Mouse (Mus musculus): Measurements from ENCODE around the gene Car8.

Gene Car8

DNA sequence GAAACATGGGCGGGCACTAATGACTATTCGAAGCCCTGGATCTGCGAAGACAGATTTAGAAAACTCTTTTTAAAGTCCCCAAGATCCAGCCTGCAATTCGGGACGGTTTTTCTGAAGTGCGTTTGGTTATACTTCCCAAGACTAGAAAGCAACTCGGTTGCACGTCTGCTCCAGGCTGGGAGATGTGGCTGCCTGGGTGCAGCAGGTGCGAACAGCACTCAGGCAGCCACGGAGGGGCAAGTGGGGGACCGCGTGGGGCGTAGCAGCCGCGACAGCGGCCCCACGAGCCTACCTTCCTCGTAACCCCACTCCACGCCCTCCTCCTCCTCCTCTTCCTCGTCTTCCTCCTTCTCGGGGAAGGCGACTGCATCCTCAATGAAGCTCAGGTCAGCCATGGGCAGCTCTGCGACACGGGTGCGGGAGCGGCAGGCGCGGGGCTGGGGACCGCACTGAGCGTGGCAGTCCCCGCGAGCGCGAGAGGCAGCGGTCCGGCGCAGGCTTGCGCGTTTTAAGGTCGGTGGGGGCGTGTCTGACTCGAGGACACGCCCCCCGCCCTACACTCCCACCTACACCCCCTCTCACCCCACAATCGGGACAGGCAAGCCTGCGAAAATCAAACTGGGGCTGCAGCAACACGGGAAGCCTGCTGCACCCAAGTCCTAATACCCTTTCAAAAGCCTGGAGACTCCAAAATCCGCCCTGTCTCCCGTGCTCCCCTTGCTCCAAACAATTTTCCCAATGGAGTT lies at the start of gene Car8:
Car8 (minus strand) TSS at position 482 of the 746 bp plus-strand sequence.
- DNase-seq (ENCODE audit: low spot score) = peak; percentile 11

DNA sequence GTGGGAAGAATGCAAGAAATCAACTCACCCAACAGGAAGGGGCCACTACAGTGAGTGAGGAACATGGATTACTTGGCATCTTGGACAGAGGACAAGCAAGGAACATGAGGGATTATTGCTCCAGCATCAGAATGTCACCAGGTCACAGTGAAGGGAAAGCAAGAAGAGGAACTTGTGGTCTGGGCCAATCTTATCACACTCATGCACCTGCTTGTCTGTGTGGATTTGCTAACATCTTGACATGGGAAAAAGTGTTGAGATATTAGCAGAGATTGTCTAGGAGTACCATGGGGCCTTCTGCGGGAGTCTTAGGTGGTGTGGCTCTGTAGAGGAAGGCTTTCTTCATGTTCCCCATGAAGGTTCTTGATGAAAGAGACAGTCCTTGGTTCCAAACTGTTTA lies 46.1 kb upstream of the Car8 start:
- no peak for DNase-seq (ENCODE audit: low spot score)

DNA sequence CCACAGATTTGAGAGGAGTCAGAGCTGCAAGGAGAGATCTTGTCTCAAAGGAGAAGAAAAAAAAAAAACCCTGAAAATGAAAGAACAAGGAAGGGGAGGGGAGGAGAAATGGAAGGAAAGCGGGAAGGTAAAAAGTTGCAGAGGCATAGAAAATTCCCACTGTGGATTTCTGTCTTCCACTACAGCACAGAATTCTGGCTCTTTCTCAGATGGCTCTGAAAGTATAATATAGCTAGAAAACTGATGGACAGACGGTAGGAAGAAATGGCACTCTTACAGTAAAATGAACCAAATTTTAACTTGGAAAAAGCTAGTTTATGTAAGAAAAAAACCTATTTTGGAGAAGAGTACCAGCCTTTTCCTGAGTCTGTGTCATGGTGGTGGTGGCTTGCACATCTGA lies 39.3 kb upstream of the Car8 start:
- DNase-seq (ENCODE audit: low spot score) = no peak

DNA sequence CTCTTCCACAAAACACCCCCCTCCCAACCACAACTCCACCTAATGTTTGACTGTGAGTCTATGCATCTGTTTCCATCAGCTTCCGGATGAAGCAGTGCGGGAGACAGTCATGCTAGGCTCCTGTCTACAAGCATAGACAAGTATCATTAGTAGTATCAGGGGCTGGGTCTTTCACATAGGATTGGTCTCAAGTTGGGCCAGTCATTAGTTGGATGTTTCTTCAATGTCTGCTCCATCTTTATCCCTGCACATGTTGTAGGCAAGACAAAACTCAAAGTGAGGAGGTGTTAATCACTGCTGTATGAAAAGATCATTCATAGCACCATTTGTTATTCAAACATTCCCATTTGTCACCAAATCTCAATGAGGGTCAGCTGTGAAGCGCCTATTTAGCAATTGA lies 11.0 kb upstream of the Car8 start:
- DNase-seq (ENCODE audit: low spot score) = no peak

DNA sequence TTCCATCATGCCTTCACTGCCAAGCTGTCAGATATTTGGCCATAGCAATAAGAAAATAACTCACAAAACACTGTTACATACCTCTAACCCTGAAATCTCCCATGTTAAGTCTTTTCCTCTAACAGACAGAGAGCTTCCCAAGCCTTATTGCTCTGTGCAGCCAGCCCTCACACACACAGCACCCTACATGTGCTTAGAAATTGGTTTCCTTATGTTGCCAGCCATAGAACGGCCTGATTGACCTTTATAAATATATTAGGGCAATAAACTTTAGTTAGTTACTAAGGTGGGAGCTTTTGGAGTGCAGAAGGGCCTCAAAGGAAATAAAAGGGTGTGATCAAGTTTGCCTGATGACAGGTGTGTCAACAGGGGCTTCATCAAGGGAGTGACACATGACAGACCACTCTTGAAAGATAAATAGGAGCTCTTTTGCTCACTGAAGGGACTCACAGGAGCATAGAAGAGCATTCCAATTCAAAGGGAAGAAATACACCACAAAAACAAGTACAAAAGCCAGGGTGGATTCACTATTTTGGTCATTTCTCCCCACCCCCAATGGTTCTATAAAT lies 6.7 kb upstream of the Car8 start:
- DNase-seq (ENCODE audit: low spot score) = no peak

DNA sequence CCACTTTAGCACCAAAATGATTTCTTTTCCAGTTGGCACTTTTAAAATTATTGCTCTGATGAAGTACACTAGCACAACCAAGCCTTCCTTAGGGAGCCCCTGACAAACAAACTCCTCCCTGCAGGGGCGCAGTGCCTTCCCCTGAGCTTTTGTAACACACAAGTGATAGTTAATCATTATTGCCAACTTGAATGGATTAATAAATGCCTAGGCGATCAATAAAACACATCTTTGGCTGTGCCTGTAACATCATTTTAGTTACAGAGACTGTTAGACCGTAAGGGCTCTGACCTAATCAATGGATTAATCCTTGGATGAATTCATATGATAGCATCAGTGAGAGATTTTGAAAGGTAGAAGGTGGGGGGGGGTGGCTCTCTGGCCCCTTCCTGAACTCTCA lies 6.2 kb upstream of the Car8 start:
- no peak for DNase-seq (ENCODE audit: low spot score)

DNA sequence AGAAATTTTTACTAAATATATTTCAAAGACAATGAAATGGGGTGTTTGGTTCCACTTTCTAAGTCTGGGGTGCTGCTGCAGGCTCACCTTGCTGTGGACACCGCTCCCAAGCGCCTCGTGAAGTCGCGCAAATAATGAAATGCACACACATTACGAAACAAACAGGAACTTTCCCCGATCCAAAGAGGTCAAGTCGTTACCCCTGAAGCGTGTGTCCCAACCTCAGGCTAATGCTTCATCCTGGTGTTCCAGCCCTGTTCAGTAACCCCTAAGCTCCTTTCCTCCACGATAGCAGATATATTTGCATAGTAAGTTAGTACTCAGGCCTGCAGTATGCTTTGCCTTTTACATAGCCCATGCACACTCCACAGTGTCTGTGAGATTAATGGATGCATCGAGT lies 858 bp upstream of the Car8 start:
- DNase-seq (ENCODE audit: low spot score) = no peak

DNA sequence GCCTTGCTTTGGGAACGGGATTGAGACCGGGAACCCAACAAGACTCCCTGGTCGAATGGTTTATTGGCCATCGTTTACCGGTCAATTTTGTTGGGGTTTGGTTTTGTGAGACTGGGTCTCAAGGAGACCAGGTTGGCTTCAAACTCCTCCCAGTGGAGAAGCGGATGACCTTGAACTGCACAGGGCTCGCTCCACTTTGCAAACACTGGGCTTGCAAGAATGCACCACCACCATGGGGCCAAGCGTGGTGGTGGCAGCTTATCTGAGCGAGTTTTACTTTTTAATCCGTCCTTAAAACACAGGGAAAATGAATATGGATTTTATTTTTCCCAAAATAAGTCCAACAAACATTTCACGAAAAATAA lies 447 bp upstream of the Car8 start:
- DNase-seq (ENCODE audit: low spot score) = no peak

DNA sequence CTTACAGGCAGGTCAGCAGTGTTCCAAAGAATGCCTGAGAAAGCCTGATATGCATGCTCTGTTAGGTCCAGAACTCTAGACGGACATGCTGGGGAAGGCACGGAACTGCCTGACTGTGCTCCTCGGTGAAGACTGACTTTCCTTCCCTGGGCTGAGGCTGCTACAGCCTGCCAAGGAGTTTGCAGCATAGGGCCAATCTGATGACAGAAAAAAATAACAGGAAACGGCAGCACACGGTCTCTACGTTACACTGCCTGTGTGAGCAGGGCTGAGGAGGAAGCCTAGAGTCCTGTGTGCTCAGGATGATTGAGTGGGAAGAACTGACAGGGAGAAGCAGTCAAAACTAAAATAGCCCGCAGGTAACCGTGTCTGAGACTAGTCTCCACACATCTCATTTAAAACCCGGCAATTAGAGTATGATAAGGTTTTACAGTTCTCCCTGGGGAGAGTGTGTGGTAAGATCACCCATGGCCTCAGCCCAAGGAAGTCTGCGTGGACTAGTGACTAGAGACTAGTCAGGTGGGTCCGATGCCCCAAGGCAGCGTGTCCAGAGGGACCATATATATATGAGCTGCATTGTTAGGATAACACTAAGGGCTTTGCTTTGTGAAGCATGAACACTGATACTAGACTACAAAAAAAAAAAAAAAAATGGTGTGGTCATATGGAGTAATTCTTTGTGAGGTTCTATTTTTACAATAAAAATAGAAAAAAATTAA lies 6.3 kb downstream of the Car8 start:
- no peak for DNase-seq (ENCODE audit: low spot score)

DNA sequence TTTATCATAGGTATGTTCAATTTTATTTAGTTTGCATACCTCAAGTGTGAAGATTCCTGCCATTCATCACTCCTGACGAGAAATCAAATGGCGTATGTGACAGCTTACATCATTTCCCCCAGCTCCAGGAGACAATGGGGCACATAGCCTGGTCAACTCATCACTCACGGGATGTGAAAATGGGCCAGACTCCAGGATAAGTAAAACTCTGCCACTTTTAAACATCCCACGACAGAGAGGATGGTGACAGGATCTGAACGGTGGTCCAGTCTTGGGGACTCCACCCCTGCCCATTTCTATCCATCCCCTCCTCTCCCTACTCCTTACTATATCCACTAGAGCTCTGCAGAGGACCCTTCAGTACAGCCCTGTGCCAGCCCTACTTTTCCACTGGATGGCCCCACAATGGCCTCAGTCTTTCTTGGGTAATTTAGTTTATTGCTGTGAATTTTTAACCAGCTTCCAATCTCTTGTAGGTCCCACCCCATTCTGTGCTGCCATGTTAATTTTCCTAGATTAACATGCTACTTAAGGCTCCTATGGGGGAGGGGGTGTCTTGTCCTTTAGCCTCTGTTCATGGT lies 7.5 kb downstream of the Car8 start:
- DNase-seq (ENCODE audit: low spot score) = no peak

DNA sequence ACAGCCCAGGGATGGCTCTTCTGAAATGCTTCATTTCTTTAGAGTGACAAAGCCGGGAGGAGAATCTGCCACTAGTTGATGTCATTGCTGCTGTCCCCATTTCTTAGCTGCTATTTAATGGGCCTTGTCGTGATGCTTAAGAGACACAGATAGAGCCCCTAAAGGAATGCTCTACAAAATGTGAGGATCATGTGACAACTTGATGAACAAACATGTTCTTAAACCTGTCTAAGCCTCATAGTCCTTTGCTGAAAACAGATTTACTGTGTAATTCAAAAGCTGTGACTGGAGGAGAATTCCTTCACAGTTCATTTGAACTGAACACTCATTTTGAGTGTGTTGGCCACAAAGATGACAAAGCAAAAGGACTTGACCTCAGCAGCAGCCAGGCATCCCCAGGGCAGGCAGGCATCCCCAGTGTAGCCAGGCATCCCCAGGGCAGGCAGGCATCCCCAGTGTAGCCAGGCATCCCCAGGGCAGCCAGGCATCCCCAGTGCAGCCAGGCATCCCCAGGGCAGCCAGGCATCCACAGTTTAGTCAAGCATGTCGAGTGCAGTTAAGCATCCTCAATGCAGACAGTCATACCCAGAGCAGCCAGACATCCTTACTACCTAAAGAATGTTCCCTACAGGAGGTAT lies 9.1 kb downstream of the Car8 start:
- DNase-seq (ENCODE audit: low spot score) = no peak

DNA sequence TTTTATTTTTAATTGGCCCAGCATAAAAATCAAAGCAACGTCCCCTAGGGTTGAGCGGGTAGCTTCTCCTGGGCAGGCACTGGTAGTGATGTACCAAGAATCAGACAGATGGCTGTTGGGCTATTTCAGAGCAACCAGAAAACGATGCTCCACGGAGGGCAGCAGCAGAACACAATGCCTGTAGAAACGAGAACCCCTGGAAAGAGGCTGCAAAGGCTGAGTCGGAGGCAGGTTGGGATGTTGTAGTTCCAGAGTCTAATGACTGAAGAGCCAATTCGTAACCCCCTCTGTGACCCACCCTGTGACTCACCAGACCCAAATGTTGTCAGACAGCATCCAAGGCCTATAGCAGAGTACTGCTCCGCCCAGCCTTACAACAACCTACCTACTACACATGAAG lies 19.9 kb downstream of the Car8 start:
- DNase-seq (ENCODE audit: low spot score) = no peak

DNA sequence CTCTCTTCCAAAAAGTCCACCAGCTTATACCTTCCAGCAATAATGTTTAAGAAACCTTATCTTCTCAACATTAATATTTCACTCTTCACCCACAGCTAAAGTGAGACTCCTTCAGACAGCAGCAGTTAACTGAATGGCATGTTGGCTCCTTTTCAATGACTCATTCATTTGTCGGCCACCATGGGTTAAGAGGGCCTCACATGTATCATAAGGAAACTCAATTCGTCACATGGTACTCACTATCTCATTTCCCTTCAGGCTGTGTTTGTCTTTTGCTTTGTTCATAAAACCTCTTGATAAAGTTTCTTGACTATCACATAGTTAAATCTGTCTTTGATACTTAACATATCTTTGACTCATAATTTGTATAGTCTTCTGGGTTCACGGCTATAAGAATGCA lies 20.8 kb downstream of the Car8 start:
- no peak for DNase-seq (ENCODE audit: low spot score)

DNA sequence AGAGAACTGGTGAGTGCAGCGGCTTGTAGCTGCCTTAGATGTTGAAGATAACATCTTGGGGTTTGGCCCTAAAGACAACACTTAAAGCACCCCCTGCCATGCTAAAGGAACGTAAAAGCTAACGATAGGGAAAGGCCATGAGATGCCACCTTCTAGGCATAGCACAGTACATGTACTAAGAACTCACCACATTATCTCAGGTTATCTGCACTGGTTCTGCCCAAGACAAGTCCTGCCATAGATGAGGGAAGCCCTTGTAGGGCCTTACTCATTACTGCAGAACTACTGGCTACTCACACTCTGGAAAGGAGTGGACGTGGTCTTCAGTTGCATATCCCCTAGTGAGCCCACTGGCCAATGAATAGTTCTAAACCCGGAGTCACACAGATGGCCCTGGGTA lies 21.6 kb downstream of the Car8 start:
- no peak for DNase-seq (ENCODE audit: low spot score)

DNA sequence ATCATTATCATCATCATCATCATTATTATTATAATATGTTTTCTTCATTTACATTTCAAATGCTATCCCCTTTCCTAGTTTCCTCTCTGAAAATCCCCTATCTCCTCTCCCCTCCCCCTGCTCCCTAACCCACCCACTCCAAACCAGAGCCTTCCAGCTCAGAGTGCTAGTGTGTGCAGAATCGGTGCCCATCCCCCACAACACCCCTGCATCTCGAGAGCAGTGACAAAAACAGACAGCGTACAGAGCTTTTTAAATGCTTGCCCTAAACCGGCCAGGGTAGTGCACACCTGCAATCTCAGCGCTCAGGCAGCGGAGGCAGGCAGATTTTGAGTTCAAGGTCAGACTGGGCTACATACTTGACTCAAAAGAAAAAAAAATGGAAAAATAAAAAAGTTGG lies 22.3 kb downstream of the Car8 start:
- no peak for DNase-seq (ENCODE audit: low spot score)

DNA sequence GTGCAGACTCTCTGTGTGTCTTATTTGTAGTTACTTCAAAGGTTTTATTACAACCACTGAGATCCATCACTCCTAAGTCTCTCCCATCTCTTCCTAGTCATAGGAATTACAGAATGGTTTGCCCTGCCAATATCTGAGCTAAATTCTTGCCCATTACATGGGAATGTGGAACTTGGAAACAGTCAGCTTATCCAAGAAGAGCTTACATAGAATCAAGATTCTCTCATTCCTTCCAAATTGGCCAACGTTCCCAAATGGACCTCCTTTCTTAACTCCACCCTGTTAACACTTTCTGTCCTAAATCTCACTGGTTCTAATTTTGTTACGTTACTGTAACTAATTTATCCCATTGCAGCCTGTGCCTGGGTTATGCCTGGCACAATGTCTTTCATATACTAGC lies 25.2 kb downstream of the Car8 start:
- no peak for DNase-seq (ENCODE audit: low spot score)

DNA sequence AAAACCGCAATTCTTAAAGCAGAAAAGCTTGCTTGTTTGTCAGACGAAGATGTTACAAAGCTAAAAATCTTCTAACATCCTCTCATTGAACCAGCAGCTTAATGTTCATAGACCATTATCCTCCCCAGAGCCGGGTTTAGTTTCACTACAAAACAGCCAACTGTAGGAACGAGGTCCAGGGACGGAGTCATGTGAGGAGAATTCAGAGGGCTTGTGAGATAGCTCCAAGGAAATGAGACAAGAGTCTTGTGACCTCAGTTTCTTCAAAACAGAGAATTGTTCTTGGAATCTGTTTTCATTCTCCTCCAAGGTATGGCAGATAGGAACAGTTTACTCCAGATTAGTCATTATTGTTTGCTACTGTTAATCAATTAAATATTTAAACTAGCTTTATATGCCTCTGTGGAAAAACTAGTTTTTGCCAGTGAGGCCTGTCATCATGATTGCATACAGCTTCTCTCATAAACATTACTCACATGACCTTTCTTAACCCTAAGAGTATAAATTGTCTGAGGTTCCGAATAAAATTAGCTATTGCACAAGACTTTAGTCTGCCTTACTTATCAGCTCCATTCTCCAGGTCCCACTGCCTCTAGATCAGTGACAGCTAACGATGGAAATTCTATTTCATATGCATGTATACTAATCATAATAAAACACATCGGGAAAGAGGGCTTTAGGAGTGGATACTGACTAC lies 25.8 kb downstream of the Car8 start:
- peak; percentile 29 for DNase-seq (ENCODE audit: low spot score)

DNA sequence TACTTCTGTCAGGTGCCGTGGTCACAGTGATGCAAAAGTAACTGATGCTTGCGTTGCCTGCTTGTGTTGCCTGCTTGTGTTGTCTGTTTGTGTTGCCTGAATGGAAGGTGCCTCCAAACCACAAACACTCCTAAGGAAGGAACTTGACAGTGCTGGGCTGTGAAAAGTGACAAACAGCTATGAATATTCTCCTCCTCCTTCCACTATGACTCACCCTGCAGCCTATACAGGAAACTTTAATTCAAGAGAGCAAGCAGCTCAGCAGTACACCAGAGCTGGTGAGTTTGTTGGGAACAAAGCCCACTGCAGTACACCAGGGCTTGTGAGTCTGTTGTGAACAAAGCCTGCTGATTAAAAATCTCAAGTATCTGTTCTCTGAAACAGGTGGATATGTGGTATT lies 28.4 kb downstream of the Car8 start:
- DNase-seq (ENCODE audit: low spot score) = no peak

DNA sequence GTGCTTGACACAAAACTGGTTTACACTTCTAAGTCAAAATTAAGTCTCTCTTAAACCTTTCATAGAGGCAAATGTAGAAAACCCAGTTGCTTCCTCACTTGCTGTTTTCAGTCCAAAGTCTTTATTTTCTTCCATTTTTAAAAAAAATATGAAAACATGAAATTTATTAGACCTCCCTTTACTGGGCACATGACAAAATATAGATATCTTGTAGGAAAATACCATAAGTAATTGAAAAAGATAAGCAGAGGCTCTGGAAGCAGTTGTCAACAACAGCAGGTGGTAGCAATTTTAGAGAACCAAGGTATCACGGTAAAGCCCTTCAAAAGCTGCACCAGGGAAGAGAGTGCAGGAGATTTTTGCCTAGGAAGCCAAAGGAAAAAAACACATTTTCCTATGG lies 30.9 kb downstream of the Car8 start:
- no peak for DNase-seq (ENCODE audit: low spot score)

DNA sequence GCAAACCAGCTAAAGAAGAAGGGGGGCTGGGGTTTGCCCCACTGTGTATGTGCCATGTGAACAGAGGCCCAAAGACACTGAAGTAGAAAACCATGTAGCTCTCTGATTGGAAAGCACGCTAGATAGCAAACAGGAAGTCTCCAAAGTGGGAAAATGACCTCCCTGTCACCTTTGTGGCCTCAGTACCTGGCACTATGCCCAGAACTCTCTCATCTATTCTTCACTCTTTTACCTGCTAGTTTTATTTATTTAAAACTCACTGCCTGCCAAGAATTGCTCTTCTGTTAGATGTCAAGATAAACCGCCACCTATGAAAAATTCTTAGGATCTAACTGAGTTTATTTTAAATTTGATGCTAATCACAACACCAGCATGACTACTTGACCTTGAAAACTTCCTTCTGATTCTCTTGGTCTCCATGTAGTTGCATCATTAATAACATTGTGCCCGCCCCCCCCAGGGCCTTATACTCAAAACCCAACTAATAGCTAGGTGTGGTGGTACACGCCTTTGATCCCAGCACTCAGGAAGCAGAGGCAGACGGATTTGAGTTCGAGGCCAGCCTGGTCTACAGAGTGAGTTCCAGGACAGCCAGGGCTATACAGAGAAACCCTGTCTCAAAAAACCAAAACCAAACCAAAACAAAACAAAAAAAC lies 31.8 kb downstream of the Car8 start:
- peak; percentile 59 for DNase-seq (ENCODE audit: low spot score)

DNA sequence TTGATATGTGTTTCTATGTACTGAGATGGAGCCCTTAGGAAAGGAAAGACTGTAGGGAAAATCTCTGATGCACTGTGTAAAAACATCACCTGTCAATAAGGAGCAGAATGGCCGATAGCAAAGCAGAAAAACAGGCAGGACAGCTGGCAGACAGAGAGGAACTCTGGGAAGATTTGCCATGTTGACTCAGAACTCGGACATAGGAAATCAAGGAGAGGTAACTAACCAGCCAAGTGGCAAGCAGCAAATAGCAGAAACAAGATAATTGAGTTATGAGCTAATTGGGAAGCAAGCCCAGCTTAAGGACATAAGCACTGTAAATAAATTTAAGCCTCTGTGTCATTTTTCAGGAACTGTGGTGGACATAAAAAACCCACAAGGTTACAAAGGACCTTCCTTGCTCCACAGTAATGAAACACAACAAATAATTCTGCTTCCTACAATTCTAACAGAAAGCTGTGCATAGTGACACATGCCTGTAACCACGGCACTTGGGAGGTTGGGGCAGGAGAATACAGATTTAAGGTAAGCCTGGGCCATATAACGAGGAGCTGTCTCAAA lies 33.7 kb downstream of the Car8 start:
- DNase-seq (ENCODE audit: low spot score) = no peak

Data from urinary bladder, postnatal 14 days (tissue).